Mouse (Mus musculus) lung, embryonic 14.5 days (tissue): ENCODE measurements at regions not wholly inside any gene's neighbourhood (a gene's known extent, or its start where the extent isn't known, plus 50 kb on each side); places are given as distances from the start of the nearest gene placed in this dataset. TPM values are rescaled to one million over a fixed set of nuclear protein-coding genes. Genes with fewer than 3 reads are reported as not detected.

Experiments used
- ATAC-seq: fragments of 200-750 bp; cut with Nextera tagmentation; 2 replicates; pipeline ENCODE4 v1.8.0; 2017; ENCODE audit warnings: mild to moderate bottlenecking, moderate TSS enrichment, moderate library complexity; ENCODE audit not compliant: insufficient read depth
- DNase-seq: peaks from one replicate; pipeline ENCODE4 v3.0.0-alpha.2; 2015
- H3K27ac ChIP-seq: fragments of 300-500 bp; sonication (generic); 2 replicates; pipeline ENCODE4 v1.5.1; 2014; ENCODE audit warnings: low read depth, mild to moderate bottlenecking, moderate library complexity
- H3K27me3 ChIP-seq: fragments of 300-500 bp; sonication (generic); 2 replicates; pipeline ENCODE4 v1.6.1; 2014; ENCODE audit warnings: low read length, control low read depth; ENCODE audit not compliant: insufficient read depth
- H3K36me3 ChIP-seq: fragments of 300-500 bp; sonication (generic); 2 replicates; pipeline ENCODE4 v1.6.1; 2014; ENCODE audit warnings: control low read depth; ENCODE audit not compliant: insufficient read depth
- H3K4me1 ChIP-seq: fragments of 300-500 bp; sonication (generic); 2 replicates; pipeline ENCODE4 v1.6.1; 2014; ENCODE audit warnings: antibody characterized with exemption, control low read depth; ENCODE audit not compliant: insufficient read depth
- H3K4me2 ChIP-seq: fragments of 300-500 bp; sonication (generic); 2 replicates; pipeline ENCODE4 v1.6.1; 2014; ENCODE audit warnings: mild to moderate bottlenecking
- H3K4me3 ChIP-seq: fragments of 300-500 bp; sonication (generic); 2 replicates; pipeline ENCODE4 v1.5.1; 2014; ENCODE audit warnings: low read depth, low read length
- H3K9ac ChIP-seq: fragments of 300-500 bp; sonication (generic); 2 replicates; pipeline ENCODE4 v1.6.1; 2014
- H3K9me3 ChIP-seq: fragments of 300-500 bp; sonication (generic); 2 replicates; pipeline ENCODE4 v1.6.1; 2016; ENCODE audit warnings: low read depth, low read length, control low read depth
- CTCF ChIP-seq: IDR thresholded peaks from 2 replicates; pipeline ENCODE4 v1.5.1; 2016; ENCODE audit warnings: antibody characterized with exemption, low read depth
- WGBS: fragments of 180-500 bp; shearing (Covaris S2); extraction: QIAGEN DNeasy Blood & Tissue Kit; methylation state at CpG from one replicate; pipeline ENCODE4 v1.1.7; 2014; 5-methylcytosine and 5-hydroxymethylcytosine counted together
- microRNA-seq: library from miRNA; unstranded; fragments of <30 nt; microRNA quantifications from one replicate; pipeline ENCODE4, GENCODE M21; 2016; ENCODE audit warnings: borderline number of aligned reads

DNA sequence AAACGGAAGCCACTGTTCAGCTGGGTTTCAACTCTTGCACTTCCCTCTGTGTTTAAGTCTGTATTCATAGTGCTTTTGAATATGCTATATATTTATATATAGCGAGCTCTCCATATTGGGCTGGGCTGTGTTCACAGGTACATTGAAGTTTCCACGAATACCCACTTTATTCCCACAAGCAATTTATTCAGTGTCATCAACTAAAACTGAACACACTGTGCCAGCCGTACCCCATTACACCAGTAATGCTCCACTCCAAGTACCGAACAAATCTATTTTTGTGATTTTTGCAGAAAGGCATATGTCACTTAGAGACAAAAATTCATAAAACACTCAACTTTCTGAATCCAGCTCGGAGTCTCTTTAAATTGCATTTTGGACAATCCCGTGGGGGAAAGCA is 1048.5 kb downstream of the Sorcs1 start:
- 84% methylated on average over 7 of the region's 7 CpGs for WGBS
- no peak for DNase-seq
- ATAC-seq = no peak

GRCm38 (mm10) chr19:49619920-49620319 is 1058.5 kb downstream of the Sorcs1 start:
- no peak overlapping the region for H3K9ac ChIP-seq
- H3K36me3 ChIP-seq = no peaks in the 10 kb centered on the region
- ATAC-seq (no peak), DNase-seq (no peak)
- H3K4me3 ChIP-seq = no peak overlapping the region
- no peaks in the 10 kb centered on the region for H3K9me3 ChIP-seq
- H3K27me3 ChIP-seq = no peaks in the 10 kb centered on the region; the same call in 1 of the 2 replicates
- TF ChIP-seq CTCF = no peak
- no peaks in the 10 kb centered on the region for H3K4me1 ChIP-seq
- no peak overlapping the region for H3K27ac ChIP-seq
- WGBS = 23% methylated on average over 5 of the region's 5 CpGs
- no peak overlapping the region for H3K4me2 ChIP-seq

More for the DNA sequence above, 1048.5 kb downstream of the Sorcs1 start:
- TF ChIP-seq CTCF = no peak
- H3K27ac ChIP-seq = no peak overlapping the region
- no peak overlapping the region for H3K9ac ChIP-seq
- no peaks in the 10 kb centered on the region for H3K36me3 ChIP-seq
- H3K27me3 ChIP-seq = no peaks in the 10 kb centered on the region
- H3K4me3 ChIP-seq = no peak overlapping the region
- H3K4me1 ChIP-seq = no peaks in the 10 kb centered on the region
- H3K4me2 ChIP-seq = no peak overlapping the region
- no peaks in the 10 kb centered on the region for H3K9me3 ChIP-seq

DNA sequence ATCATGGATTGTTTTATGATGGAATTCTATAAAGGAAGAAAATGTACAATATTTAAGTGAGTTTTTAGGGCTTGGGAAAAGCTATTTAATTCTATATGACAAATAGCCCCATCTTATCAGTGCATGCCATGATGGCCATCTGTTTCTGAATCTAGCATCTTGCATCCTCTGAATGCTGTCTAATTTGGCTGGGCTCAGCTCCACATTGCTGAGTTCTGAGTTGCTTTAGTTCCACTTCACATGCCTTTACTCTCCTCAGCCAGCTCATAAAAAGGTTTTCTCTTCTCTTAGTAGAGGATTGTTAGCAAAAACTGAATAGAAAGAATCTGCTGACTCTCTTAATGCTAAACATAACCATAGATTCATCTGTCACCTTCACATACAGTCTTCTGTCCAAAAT is 1063.4 kb downstream of the Sorcs1 start:
- Histone ChIP-seq H3K9ac (no peak overlapping the region), H3K27me3 (no peaks in the 10 kb centered on the region; the same call in 1 of the 2 replicates), H3K4me2 (no peak overlapping the region), H3K36me3 (no peaks in the 10 kb centered on the region), H3K27ac (no peak overlapping the region), H3K4me1 (no peaks in the 10 kb centered on the region), H3K4me3 (no peak overlapping the region), H3K9me3 (no peaks in the 10 kb centered on the region)
- no peak for DNase-seq
- no peak for ATAC-seq
- no peak for TF ChIP-seq CTCF

Small RNA genes in the stretch of these regions (microRNA-seq; reads per million reads assigned to microRNA genes)
- not detected for gene Gm27935
